Mouse (Mus musculus) adrenal gland, adult 8-10 months (tissue): Measurements from ENCODE around the gene Rnf141. TPM values are rescaled to one million over a fixed set of nuclear protein-coding genes. Genes with fewer than 3 reads are reported as not detected.
A peak's percentile ranks its signal among the peaks of the same experiment; 100 is the strongest.

Experiments used
- DNase-seq: peaks from one replicate; pipeline ENCODE4 v3.0.0; 2022
- total RNA-seq, 4 experiments: library from RNA; stranded (reverse); gene quantifications; 2 replicates each; pipeline ENCODE4 v1.2.4; 2022

Gene Rnf141
- total RNA-seq, result 10 to 100 TPM; 62.0 to 88.2 (median 80.4) TPM

DNA sequence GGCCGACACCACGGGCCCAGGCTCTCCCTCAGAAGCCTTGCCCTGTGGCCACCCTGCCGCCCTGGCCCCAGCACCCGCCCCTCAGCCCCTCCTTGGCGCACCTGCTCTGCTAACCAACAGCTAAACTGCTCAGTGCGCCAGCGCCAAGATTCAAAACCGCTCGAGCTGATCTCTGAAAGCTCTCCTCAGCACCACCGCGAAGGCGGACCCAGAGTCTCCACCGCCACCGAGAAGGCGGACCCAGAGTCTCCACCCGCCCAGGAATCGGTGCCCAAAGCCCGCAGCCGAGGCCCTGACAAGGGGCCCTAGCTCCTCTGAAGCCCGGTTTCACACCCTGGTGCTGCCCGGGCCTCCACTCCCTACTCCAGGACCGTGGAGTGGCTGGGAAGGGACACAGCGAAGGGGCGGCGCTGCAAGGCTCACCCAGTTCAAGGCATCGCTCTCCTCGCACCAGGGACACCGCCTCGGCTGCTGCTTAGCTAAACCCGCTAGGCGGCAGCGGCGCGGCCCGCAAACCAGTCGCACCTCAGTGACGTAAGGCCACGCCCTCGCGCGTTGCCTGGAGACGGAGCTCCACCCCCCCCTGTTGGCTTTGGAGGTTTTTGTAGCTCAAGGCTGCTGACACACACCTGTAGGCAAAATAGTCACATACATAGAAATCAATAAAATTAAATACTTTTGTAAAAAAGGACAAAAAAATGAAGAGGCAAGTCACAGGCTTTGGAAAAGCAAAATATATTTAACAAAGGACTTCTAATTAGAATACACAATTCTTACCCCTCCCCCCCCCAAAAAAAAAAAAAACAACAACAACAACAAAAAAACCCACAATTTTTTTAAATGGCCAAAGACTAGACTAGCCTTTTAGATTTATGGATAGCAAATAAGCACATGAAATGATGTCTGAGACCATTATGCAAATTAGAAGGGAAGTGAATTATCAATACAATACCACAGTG, at the start of gene Rnf141:
Gene Rnf141 (minus strand): TSS at position 542 of the 959 bp plus-strand sequence.
- peak; percentile 89 for DNase-seq

DNA sequence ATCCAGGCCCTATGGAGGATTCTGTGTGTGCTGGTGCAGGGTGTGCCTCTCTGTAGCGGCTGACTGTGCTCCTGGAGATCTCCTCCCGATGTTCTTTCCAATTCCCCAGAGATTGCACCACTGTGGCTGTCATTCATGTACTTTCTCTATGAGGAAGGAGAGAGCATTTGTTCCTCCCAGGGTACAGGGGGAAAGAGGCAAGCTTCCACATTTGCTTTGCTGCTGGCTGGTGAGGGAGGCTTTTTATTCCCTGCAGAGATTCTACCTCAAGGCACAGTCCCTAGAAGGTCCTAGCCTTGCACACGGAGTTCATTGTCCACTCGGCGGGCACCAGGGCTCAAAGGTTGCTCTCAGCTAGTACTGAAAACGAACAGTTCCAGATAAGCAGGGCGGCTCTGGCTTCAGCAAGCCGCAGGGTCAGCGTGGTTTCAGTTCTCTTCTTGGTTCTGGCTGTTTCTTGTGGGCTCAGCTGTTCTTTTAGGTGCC, 47.3 kb upstream of the Rnf141 start:
- no peak for DNase-seq

DNA sequence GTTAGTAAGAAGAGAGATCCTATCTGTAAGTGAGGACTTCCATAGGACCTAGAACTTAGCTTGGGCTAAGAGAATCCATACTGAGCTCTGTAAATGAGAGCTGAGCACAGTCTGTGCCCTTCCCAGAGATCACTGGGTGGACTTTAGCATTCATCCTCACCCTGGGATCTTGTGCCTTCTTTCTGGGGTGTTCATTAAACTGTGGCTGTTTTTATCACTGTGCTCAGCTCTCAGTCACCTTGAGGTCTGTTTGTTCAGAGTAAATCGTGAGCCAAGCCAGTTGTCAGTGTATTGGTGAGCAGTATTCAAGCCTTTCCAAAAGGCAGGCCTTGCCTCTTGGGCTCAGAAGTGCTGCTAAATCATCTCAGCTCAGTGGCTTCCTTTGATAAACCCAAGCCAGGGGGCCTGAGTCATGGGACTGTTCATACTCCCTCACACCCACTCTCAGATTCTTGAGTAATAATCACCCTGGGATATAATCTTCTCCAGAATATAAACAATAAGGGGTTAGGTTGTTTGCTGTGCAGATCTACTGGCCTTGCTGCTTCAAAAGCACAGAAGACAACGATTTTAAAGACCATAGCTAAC, 37.6 kb upstream of the Rnf141 start:
- no peak for DNase-seq

DNA sequence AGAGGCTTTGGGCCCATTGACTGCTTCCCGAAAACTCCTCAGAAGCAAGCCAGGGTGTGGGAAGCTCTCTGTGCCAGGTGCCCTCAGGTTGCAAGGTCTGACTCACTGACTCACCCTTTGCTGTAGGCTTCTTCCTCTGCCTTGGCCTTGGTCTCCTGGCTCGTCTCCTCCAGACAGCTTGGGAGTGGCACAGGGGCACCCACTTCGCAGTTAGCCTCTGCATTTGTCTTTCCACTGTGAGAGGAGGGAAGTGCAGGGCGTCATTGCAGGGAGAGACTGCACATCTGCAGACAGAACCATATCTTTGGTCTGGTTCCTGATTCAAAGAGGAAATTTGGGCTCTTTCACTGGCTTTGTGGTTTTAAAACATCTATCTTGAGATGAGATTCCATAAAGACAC, 33.8 kb upstream of the Rnf141 start:
- no peak for DNase-seq

DNA sequence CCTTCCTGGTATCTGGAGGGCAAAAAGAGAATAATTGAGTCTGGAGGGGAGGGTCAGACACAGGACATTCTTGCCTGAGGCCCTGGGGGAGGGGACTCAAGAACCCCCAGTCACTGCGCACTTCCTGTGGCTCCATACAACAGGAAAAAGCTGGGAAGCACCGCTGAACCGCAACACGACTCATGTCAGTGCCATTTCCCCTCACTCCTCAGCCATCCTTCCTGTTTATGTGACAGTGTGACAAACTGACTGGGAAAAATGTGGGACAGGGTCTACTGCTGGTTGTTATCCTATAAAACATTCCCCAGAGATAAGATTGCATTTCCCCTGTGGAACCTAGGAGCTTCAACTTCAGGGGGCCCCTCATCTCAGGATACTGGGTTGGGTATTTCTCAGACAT, 32.7 kb upstream of the Rnf141 start:
- no peak for DNase-seq

DNA sequence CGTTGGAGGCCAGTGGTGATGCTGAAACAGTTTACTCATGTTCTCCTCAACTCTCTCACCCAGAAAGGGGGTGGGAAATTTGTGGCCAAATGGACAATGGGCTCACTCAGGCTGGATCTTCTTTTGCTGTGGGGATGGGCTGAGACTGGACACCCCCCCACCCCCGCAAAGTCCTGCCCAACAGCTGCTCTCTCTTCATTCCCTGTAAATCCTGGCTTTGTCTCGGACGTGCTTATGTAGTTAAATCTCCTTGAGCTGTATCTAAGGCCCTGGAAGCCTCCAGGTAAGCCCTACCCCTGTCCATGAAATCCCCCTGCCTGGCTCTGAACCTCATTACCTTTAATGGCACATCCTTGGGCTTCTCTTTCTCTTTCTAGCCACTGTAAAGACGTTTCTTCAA, 24.6 kb upstream of the Rnf141 start:
- no peak for DNase-seq

DNA sequence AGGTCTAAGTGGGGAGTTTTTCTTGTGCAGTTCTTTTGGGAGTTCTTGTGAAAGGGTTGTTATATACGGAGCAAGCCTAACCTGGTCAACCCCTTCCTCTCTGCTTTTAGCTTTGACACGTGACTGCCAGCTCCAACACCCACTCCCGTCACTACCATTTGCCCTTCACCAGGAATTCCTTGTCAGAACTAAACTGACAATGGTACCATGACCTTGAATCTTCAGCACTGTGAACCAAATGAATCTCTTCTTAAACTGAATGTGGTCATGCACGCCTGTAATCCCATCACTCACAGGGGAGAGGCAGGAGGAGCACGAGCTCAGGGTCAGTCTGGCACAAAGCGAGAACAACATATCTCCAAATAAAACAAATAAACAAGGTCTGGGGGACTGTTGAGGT, 22.9 kb upstream of the Rnf141 start:
- DNase-seq, result no peak

DNA sequence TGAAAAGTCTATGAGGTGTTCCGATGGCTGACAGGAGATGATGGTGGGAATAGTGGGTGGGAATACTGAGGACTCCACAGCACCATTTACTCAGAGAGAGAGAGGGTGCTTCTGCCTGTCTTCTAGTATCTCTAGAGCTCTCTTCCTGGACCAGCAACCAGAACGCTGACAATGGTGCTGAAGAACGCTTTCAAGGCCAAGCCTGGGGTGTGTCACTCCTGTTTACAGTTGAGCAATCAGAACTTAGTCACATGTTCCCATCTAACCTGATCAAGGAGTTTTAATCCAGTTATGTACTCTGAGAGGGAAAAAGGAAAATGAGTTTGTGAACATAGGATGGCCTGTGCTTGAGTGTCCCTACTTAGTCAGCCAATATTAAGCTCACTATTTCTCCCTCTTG, 21.8 kb upstream of the Rnf141 start:
- DNase-seq, result peak; percentile 30

DNA sequence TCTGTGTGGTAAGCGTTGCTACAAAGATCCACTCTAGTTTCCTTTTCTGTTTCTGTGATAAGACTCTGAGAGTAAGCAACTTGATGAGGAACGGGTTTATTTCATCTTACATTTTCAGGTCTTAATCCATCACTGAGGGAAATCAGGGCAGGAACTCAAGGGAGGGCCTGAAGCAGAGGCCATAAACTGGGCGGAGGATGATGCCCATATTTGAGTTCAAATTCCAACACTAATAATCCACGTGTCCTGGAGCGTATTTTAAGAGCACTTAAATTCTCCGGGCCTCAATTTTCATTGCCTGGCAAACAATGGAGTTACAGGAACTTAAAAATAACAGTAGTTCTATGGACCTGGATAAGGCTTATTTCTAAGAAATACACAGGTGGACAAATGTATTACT, 21.3 kb upstream of the Rnf141 start:
- no peak for DNase-seq

DNA sequence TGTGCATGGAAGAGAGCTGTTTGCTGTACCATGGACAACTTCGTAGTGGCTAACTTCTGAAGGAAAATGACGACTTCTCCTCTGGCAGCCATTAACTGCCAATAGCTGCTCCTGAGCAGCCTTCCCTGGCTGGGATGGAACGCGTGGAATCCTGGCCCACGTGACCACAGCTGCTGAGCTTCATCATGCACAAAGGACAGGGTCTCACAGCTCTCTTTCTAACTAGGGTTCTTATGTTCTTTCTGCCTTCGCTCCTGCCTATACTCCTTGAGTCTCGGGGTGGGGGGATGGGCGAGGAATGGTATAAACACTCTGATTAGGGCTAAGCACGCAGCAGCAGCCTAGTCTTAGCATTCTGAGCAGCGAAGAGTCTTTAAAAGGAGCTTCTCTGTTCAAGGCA, 20.8 kb upstream of the Rnf141 start:
- no peak for DNase-seq

DNA sequence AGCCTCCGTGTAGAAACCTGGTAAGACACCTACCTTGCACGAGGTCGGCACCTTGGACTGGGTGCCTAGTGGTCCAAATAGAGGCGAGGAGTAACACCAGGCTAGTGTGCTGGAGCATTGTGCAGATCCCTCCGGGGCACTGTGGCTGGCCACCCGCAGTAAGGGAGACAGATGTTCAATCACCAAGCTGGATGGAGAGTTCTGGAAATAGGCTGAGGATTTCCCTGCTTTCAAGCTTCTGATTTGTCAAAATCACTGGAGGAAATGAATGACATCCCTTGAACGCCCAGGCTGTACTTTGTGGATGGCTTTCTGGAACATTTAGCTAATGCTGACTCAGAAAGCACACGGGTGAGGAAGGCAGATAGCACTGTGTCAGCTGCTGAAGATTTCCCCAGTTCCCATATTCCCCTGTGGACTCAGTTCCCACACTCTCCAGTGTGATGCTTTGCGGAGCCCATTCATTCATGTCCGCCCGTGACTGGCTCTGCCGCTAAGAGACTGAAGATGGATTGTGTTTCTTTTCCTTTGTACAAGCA, 18.6 kb upstream of the Rnf141 start, which contains the start of gene Lyve1:
Gene Lyve1 (minus strand): TSS at position 489 of the 539 bp plus-strand sequence.
- DNase-seq, result no peak

DNA sequence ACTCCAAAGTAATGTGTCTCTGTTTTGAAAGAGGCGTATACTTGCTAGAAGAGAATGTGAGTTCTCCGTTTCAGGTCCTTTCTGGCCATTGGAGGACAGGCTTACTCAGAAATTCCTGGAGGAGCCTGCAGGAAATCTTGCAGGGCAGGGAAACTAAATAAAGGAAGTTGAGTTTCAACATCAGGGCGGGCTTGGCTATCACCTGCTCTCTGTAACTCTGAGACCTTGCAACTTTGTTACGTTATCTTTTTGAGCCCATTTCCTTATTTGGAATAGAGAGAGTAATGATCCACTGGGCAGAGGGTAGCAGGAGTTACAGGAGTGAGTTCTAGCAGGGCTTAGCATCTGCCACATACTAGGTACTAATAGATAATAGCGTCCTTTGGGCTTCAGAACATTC, 15.9 kb upstream of the Rnf141 start:
- DNase-seq, result no peak

DNA sequence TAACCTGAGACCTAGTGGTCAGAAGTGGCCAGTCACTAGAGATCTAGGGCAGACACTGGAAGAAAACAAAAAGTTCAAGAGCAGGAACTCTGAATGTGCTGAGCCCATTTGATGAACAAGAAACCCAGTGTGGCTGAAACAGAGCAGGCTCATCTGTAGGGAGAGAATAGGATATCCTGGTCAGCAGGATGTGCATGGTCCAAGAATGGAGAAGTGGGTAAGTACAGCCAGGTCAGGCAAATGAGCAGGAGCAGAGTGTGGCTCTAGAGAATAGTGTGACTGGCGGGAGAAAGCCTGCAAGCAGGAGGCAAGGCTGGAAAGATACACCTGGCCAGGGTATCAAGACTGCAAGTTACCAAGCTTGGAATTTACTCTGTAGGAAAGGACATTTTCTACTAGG, 11.3 kb upstream of the Rnf141 start:
- no peak for DNase-seq

DNA sequence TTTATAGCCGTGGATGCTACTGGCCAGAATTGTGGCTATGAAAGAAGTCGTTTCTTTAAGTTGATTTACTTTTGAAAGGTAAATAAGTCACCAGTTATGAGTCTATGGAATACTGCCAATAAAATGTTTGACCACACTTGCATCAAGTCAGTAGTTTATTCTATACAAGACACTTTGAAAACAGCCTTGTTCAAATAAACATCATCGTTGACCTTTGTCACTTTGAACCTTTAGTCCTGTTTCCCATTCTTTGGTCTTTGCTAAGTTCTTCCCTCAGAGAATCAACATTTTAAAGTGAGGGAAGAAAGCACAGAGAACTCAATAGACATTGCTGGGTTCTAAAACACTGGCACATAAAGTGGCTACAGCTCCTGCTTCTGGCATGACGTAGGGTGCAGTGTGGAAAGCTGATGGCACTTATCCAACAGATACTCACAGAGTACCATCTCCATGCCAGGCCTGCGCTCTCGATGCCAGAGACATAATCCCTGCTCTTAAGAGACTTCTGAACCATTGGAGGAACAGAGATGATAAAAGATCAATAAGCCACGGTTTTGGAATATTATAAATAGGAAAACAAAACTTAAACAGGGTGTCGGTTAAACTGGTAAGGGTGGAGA, 10.8 kb upstream of the Rnf141 start:
- no peak for DNase-seq

DNA sequence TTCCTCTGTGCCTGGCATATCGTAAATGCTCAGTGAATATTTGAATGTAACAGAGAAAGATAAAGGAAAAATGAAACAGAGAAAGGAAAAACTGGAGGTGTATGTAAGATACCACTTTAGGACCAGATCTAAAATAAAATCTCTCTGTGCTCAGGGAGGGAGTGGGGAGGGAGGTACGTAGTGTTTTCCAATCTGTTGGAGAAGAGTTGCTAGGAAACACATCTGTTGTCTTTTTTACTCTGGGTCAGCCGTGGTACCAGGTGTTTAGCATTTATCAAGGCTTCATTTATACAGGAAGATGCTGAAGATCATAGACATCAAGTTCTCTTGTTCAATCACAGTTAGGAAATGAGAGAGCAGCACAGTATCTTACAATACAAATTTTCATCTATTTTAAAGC, 10.3 kb upstream of the Rnf141 start:
- no peak for DNase-seq

DNA sequence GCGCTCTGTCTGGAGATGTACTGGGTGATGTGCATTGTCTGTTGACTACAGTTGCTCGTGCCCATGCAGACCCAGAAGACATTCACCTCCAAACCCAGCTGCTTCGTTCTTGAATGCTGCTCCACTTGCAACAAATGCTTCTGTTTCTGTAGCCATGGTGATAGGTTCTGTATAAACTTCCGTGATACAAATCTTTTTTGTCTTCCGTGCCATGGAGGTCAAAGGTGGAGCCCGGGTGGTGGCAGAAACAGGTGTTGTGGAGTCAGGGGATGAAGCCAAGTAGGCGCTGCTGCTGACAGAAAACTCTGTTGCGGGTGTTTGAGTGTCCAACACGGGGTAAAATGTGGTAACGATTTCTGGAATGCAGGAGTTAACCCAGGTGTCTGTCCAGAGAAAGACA, 9.4 kb upstream of the Rnf141 start:
- no peak for DNase-seq

DNA sequence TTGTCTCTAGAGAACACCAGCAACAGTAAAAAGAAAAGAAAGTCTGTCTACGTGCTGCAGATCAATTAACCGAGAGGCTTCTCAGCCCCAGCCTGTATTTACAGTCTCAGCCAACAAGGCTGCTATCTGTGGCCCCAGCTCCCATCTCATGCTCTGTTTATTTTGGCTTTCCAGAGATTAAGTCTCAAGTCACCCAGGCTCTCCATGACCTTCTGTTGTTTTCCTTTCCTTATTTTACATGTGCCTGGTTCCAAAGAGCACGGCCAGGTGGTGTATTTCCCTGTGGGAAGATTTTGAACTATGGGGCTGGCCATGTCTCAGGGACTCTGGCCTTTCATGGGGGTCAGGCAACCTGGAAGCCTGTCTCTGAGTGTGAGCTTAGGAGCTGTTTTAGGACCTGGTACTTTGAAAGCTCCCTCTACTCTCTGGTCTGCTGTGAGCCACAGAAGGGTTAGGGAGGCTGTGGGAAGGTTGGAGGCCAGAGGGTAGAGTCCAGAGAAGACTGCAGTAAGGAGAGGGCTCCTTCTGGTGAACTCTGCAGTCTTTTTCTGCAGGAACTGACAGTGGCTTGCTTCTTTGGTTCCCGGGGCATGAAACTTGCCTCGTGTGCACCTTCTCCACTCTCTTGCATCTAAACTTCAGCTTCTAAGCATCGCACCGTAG, 7.4 kb upstream of the Rnf141 start:
- DNase-seq, result no peak

DNA sequence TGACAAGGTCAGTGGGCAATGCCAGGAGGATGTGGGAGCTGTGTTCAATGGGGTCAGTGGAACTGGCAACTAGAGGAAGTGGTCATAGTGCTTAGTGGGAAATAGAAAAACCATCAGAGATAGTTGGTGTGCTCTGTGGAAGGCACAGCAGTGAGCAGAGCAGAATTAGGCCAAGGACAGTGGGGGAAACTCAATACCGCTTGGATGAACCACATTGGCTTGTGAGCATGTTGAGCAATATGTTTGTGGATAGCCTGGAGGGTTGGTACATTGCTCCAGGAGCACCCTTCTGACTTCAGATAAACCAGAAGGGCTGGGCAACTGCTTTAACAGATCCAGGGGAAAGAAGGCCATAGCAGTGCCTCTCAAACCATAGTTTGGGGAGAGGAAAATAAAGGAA, 4.1 kb upstream of the Rnf141 start:
- peak; percentile 39 for DNase-seq

DNA sequence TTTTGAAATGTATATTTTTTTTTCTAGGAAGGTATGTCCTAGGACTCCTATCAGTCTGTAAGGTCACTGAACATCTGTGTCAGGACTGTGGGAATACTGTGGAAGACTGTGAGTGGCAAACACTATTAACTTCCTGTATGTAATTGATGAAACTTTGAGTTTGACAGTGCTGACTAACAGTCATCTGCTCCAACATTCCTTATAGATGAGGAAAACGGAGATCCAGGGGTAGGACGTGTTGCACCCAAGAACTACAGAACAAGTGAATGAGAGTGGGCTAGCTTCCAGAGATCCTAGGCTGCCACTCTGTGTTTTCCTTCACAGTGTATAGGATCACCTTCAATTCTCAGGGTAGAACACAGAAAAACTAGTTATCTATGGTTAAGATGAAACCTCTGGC, 3.1 kb upstream of the Rnf141 start:
- no peak for DNase-seq

DNA sequence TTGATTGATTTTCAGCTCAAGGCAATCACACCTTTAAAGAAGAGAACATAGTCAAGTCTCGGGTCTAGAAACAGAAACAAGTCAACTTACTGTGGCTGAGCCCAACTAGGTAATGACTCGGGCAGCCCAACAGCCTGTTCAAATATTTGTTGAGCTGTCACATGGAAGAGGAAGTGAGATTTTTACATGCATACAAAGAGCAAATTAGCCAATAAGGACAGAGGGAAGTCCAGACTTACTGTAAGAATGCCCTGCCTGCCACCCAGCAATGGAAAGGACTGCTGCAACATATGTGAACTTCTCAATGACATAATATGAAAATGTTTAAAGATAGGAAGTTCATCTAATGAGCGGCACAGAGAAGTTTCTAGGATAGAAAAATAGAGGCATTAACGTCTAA, 3.9 kb downstream of the Rnf141 start:
- no peak for DNase-seq

DNA sequence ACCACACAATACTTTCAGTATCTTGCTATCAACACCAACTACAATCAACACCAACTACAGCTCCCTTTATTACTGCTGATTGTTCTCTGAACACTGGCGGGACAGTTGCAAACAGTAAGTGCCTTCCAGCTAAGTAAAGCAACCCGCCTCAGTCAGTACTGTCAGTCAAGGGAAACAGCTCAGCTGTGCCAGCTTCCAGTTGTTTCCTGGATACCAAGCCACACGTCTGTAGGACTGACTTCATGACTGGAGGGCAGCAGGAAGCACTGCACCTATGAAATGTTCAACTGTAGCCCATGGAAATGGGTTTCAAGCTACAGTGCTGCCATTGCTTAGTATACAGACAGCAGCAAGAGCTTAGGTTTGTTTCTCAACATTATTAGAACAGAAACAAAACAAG, 9.7 kb downstream of the Rnf141 start:
- DNase-seq, result no peak

DNA sequence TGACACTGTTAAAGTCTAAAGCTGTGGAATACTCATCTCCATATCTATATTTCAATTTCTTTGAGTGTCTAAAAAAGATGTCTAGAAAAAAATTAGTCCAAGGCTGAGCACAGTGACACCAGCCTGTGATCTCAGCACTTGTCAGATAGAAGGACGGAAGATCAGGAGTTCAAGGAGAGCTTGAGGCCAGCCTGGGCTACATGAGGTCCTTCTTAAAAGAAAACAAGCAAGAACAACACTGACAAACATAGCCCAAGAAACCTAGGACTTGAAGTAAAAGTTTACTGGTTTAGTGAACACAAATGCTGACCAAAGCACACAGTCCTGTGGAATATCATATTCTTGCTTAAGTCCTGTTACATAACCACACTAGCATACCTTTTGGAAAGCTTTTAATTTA, 10.2 kb downstream of the Rnf141 start:
- DNase-seq, result no peak

DNA sequence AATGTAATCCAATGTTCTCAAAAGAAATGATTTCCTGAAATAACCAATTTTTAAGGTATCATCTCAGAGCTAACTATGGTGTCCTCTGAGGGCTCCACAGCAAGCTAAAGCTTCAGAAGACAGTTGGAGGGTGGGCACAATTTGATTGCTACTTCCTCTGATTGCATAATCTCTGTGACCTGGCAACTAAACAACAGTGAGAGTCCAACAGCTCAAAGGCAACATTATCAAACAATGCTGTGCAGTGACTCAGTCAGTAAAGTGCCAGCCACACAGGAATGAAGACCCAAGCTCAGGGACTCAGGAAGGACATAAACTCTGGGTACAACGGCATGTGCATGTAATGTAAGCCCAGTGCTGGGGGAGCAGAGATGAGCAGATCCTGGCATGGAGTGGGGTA, 11.2 kb downstream of the Rnf141 start:
- no peak for DNase-seq
